Mouse (Mus musculus): ENCODE data around the gene Def6.

GRCm38 (mm10) chr17:28180783-28181544, 26.6 kb upstream of the Def6 start:
- TF ChIP-seq CTCF (IDR thresholded peaks at IDR 0.05; ENCODE audit: extremely low read depth, insufficient read length, insufficient replicate concordance, low read depth, low read length) (no peak), POLR2A (IDR thresholded peaks at IDR 0.05; ENCODE audit: low read depth, low read length) (no peak)
